Mouse (Mus musculus) CH12.LX (cell line): ENCODE data around the gene Lix1l. TPM values are rescaled to one million over a fixed set of nuclear protein-coding genes. Genes with fewer than 3 reads are reported as not detected.

Experiments used
- DNase-seq: peaks from one replicate; pipeline ENCODE4 v3.0.0-alpha.2; 2013; ENCODE audit errors: extremely low read depth
- H3K27ac ChIP-seq: 2 replicates; pipeline ENCODE4 v1.5.1; 2012; ENCODE audit warnings: low read depth, mild to moderate bottlenecking, control low read depth, moderate library complexity; ENCODE audit not compliant: insufficient read depth
- H3K27me3 ChIP-seq: replicated peaks from 2 replicates; pipeline ENCODE3; 2012; ENCODE audit warnings: inconsistent platforms
- H3K36me3 ChIP-seq, 2 experiments: replicated peaks in 1 of 2; 2 replicates each; pipeline versions ENCODE3 to v1.6.1; 2012; ENCODE audit warnings: inconsistent platforms in 1 of 2, low read length in 1 of 2, mild to moderate bottlenecking in 1 of 2, mixed read lengths in 1 of 2, moderate library complexity in 1 of 2; ENCODE audit not compliant: control insufficient read depth in 1 of 2, insufficient read depth in 1 of 2
- H3K4me1 ChIP-seq, 2 experiments: 2 replicates each; pipeline ENCODE4 v1.6.1; 2012; ENCODE audit warnings: inconsistent platforms in 1 of 2, moderate library complexity in 1 of 2; ENCODE audit not compliant: insufficient read depth in 2 of 2, control insufficient read depth in 1 of 2
- H3K4me2 ChIP-seq: 2 replicates; pipeline ENCODE4 v1.6.1; 2012; ENCODE audit warnings: low read depth, mild to moderate bottlenecking, control low read depth; ENCODE audit not compliant: poor library complexity, insufficient read depth, severe bottlenecking
- H3K4me3 ChIP-seq, 3 experiments: fragments of 150-350 bp in 1 of 3; sonication (generic) in 1 of 3; replicated peaks in 1 of 3; 2 replicates each; pipeline versions ENCODE3 to v1.5.1; 2011 to 2012; ENCODE audit warnings: low read depth in 2 of 3, low read length in 2 of 3, mild to moderate bottlenecking in 2 of 3, moderate library complexity in 2 of 3, control low read depth in 1 of 3, improper control_type of control experiment in 1 of 3, inconsistent platforms in 1 of 3, mixed read lengths in 1 of 3; ENCODE audit not compliant: poor library complexity in 1 of 3
- H3K79me2 ChIP-seq: replicated peaks from 2 replicates; pipeline ENCODE4 v1.6.1; 2012; ENCODE audit warnings: mild to moderate bottlenecking, moderate library complexity; ENCODE audit not compliant: control insufficient read depth, poor library complexity, insufficient read depth, severe bottlenecking; ENCODE audit errors: extremely low read depth
- H3K9ac ChIP-seq: 2 replicates; pipeline ENCODE4 v1.6.1; 2012; ENCODE audit warnings: low read depth, mild to moderate bottlenecking, control low read depth, moderate library complexity; ENCODE audit not compliant: insufficient read depth
- H3K9me3 ChIP-seq: replicated peaks from 2 replicates; pipeline ENCODE3; 2012; ENCODE audit warnings: low read length, inconsistent platforms, mixed read lengths
- BHLHE40 ChIP-seq: IDR thresholded peaks from 2 replicates; pipeline ENCODE4 v1.6.1; 2011; ENCODE audit warnings: mild to moderate bottlenecking, low read depth, low read length, improper control_type of control experiment
- CHD1 ChIP-seq: IDR thresholded peaks from 2 replicates; pipeline ENCODE4 v1.6.1; 2012; ENCODE audit warnings: low read depth, low read length, improper control_type of control experiment, inconsistent platforms
- CHD2 ChIP-seq: IDR thresholded peaks from 2 replicates; pipeline ENCODE4 v1.6.1; 2011; ENCODE audit warnings: low read length, improper control_type of control experiment
- CTCF ChIP-seq, 2 experiments: IDR thresholded peaks in 1 of 2; conservative IDR thresholded peaks in 1 of 2; 2 replicates each; pipeline ENCODE4 v1.5.1; 2011 to 2012; ENCODE audit warnings: low read depth in 2 of 2, low read length in 2 of 2, improper control_type of control experiment in 1 of 2, inconsistent platforms in 1 of 2, mild to moderate bottlenecking in 1 of 2, moderate library complexity in 1 of 2
- E2F4 ChIP-seq: IDR thresholded peaks from 2 replicates; pipeline ENCODE4 v1.6.1; 2011; ENCODE audit warnings: low read depth, low read length, improper control_type of control experiment; ENCODE audit not compliant: insufficient replicate concordance
- ELF1 ChIP-seq: IDR thresholded peaks from 2 replicates; pipeline ENCODE4 v1.6.1; 2014; ENCODE audit warnings: low read depth, mild to moderate bottlenecking, inconsistent platforms, low read length, improper control_type of control experiment
- EP300 ChIP-seq: IDR thresholded peaks from 2 replicates; pipeline ENCODE4 v1.6.1; 2011; ENCODE audit warnings: low read length, improper control_type of control experiment
- ETS1 ChIP-seq: conservative IDR thresholded peaks from 2 replicates; pipeline ENCODE4 v1.6.1; 2012; ENCODE audit warnings: low read depth, mild to moderate bottlenecking, inconsistent platforms, low read length, improper control_type of control experiment, moderate library complexity
- GABPA ChIP-seq: IDR thresholded peaks from 2 replicates; pipeline ENCODE4 v1.6.1; 2012; ENCODE audit warnings: low read depth, low read length, improper control_type of control experiment, inconsistent platforms; ENCODE audit not compliant: insufficient replicate concordance
- HCFC1 ChIP-seq: IDR thresholded peaks from 2 replicates; pipeline ENCODE4 v1.6.1; 2012; ENCODE audit warnings: low read depth, mild to moderate bottlenecking, inconsistent platforms, low read length, improper control_type of control experiment
- IRF4 ChIP-seq: IDR thresholded peaks from 2 replicates; pipeline ENCODE4 v1.6.1; 2014; ENCODE audit warnings: low read depth, mild to moderate bottlenecking, inconsistent platforms, low read length, improper control_type of control experiment
- JUN ChIP-seq: IDR thresholded peaks from 2 replicates; pipeline ENCODE4 v1.6.1; 2011; ENCODE audit warnings: low read depth, mild to moderate bottlenecking, low read length, improper control_type of control experiment, moderate library complexity; ENCODE audit not compliant: insufficient read depth
- JUND ChIP-seq: conservative IDR thresholded peaks from 2 replicates; pipeline ENCODE4 v1.6.1; 2011; ENCODE audit warnings: low read depth, low read length, improper control_type of control experiment
- KAT2A ChIP-seq: IDR thresholded peaks from 2 replicates; pipeline ENCODE4 v1.6.1; 2012; ENCODE audit warnings: low read length, improper control_type of control experiment, inconsistent platforms; ENCODE audit not compliant: insufficient replicate concordance
- MAFK ChIP-seq: IDR thresholded peaks from 2 replicates; pipeline ENCODE4 v1.6.1; 2011; ENCODE audit warnings: low read length, improper control_type of control experiment; ENCODE audit not compliant: insufficient replicate concordance
- MAX ChIP-seq: IDR thresholded peaks from 2 replicates; pipeline ENCODE4 v1.6.1; 2011; ENCODE audit warnings: low read length, improper control_type of control experiment
- MAZ ChIP-seq: IDR thresholded peaks from 2 replicates; pipeline ENCODE4 v1.6.1; 2012; ENCODE audit warnings: low read depth, mild to moderate bottlenecking, inconsistent platforms, low read length, improper control_type of control experiment, moderate library complexity
- MEF2A ChIP-seq: IDR thresholded peaks from 2 replicates; pipeline ENCODE4 v1.6.1; 2014; ENCODE audit warnings: low read depth, mild to moderate bottlenecking, inconsistent platforms, low read length, improper control_type of control experiment, borderline replicate concordance
- MXI1 ChIP-seq: IDR thresholded peaks from 2 replicates; pipeline ENCODE4 v1.6.1; 2011; ENCODE audit warnings: mild to moderate bottlenecking, low read depth, low read length, improper control_type of control experiment
- MYC ChIP-seq: IDR thresholded peaks from 2 replicates; pipeline ENCODE4 v1.6.1; 2011; ENCODE audit warnings: low read depth, mild to moderate bottlenecking, improper control_type of control experiment, low read length
- NELFE ChIP-seq: IDR thresholded peaks from 2 replicates; pipeline ENCODE4 v1.6.1; 2011; ENCODE audit warnings: low read depth, low read length, improper control_type of control experiment
- NRF1 ChIP-seq: IDR thresholded peaks from 2 replicates; pipeline ENCODE4 v1.6.1; 2014; ENCODE audit warnings: low read depth, mild to moderate bottlenecking, inconsistent platforms, low read length, improper control_type of control experiment, moderate library complexity
- PAX5 ChIP-seq: IDR thresholded peaks from 2 replicates; pipeline ENCODE4 v1.6.1; 2012; ENCODE audit warnings: low read length, inconsistent platforms, mixed read lengths
- POLR2A ChIP-seq: IDR thresholded peaks from 2 replicates; pipeline ENCODE4 v1.6.1; 2011; ENCODE audit warnings: low read depth, mild to moderate bottlenecking, improper control_type of control experiment, low read length
- POLR2AphosphoS2 ChIP-seq: IDR thresholded peaks from 2 replicates; pipeline ENCODE4 v1.6.1; 2011; ENCODE audit warnings: low read depth, low read length, improper control_type of control experiment
- RAD21 ChIP-seq: IDR thresholded peaks from 2 replicates; pipeline ENCODE4 v1.6.1; 2011; ENCODE audit warnings: low read depth, mild to moderate bottlenecking, low read length, improper control_type of control experiment, moderate library complexity
- RCOR1 ChIP-seq: conservative IDR thresholded peaks from 2 replicates; pipeline ENCODE4 v1.6.1; 2012; ENCODE audit warnings: low read depth, mild to moderate bottlenecking, inconsistent platforms, low read length, improper control_type of control experiment
- SIN3A ChIP-seq: IDR thresholded peaks from 2 replicates; pipeline ENCODE4 v1.6.1; 2012; ENCODE audit warnings: low read length, improper control_type of control experiment, inconsistent platforms
- SMC3 ChIP-seq: IDR thresholded peaks from 2 replicates; pipeline ENCODE4 v1.6.1; 2011; ENCODE audit warnings: low read depth, low read length, improper control_type of control experiment
- TBP ChIP-seq: conservative IDR thresholded peaks from 2 replicates; pipeline ENCODE4 v1.6.1; 2011; ENCODE audit warnings: low read depth, low read length, improper control_type of control experiment
- TCF12 ChIP-seq: IDR thresholded peaks from 2 replicates; pipeline ENCODE4 v1.6.1; 2014; ENCODE audit warnings: low read depth, mild to moderate bottlenecking, inconsistent platforms, low read length, improper control_type of control experiment
- UBTF ChIP-seq: IDR thresholded peaks from 2 replicates; pipeline ENCODE4 v1.6.1; 2012; ENCODE audit warnings: low read depth, mild to moderate bottlenecking, inconsistent platforms, low read length, improper control_type of control experiment, moderate library complexity
- USF1 ChIP-seq: IDR thresholded peaks from 2 replicates; pipeline ENCODE4 v1.6.1; 2014; ENCODE audit warnings: low read depth, mild to moderate bottlenecking, inconsistent platforms, low read length, improper control_type of control experiment
- USF2 ChIP-seq: conservative IDR thresholded peaks from 2 replicates; pipeline ENCODE4 v1.6.1; 2011; ENCODE audit warnings: low read depth, low read length, improper control_type of control experiment
- ZC3H11A ChIP-seq: IDR thresholded peaks from 2 replicates; pipeline ENCODE4 v1.6.1; 2012; ENCODE audit warnings: low read depth, mild to moderate bottlenecking, inconsistent platforms, low read length, improper control_type of control experiment
- ZKSCAN1 ChIP-seq: IDR thresholded peaks from 2 replicates; pipeline ENCODE4 v1.6.1; 2012; ENCODE audit warnings: low read depth, inconsistent platforms, low read length, improper control_type of control experiment, borderline replicate concordance
- ZMIZ1 ChIP-seq: IDR thresholded peaks from 2 replicates; pipeline ENCODE4 v1.6.1; 2012; ENCODE audit warnings: low read depth, mild to moderate bottlenecking, inconsistent platforms, low read length, improper control_type of control experiment
- ZNF384 ChIP-seq: IDR thresholded peaks from 2 replicates; pipeline ENCODE4 v1.6.1; 2012; ENCODE audit warnings: low read depth, low read length, improper control_type of control experiment, inconsistent platforms
- dilution Hi-C: fragments of 300-500 bp; cut with MboI; formaldehyde crosslinking; loops from 2 replicates; pipeline ENCODE4 v1.14.3; 2020; ENCODE audit warnings: low sequenced_read_pairs; ENCODE audit not compliant: extremely low pct_unique_long_range_greater_than_20kb, extremely low pct_ligation_motif_present
- in situ Hi-C: fragments of 300-500 bp; cut with MboI; formaldehyde crosslinking; loops from 3 replicates; pipeline ENCODE4 v1.14.3; 2019; ENCODE audit warnings: low sequenced_read_pairs, low pct_ligation_motif_present, low pct_unique_long_range_greater_than_20kb, mixed read lengths
- polyA plus RNA-seq: library from polyadenylated mRNA; unstranded; fragments of >175 nt; gene quantifications from 2 replicates; pipeline ENCODE4 v1.2.1, GENCODE M21; 2012; ENCODE audit warnings: low read depth; ENCODE audit not compliant: insufficient read length
- total RNA-seq, 2 experiments: library from RNA; depleted of rRNA; stranded (reverse); fragments of 300-350 nt in 1 of 2; fragments of >200 nt in 1 of 2; gene quantifications; 2 replicates each; pipeline ENCODE4 v1.2.3; 2012 to 2014

The Lix1l gene
- total and polyA plus RNA-seq, 3 experiments: 4.0 to 4.6 (median 4.5) TPM

DNA sequence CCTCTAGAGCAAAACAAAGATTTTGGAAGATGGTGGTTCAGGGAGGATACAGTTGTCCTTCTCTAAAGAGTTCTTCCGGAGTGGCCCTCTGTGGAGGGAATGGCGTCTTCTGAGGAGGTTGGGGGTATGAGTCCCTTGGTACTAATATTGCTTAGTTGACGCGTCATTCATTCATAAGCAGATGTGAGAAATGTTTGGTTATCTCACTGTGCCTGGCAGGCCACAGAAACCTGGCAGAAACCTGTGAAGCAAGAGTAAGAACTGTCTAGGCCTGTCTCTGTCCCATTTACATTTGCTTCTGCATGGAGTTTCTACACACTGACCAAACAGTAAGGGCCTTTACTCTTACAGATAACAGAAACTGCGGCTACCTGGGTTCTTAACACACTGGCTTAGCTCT is 70.6 kb downstream of the Lix1l start:
- Histone ChIP-seq H3K27me3 (peaks cover 12% of the 10 kb centered on the region), H3K36me3 (no peaks in the 10 kb centered on the region), H3K9ac (peak overlapping the region; percentile 6; the same call in 1 of the 2 replicates), H3K4me2 (peak overlapping the region; percentile 75), H3K4me3 (peak overlapping the region in 1 of 3 experiments; percentile 8), H3K4me1 (peaks cover 25 to 43% of the 10 kb centered on the region in 2 experiments), H3K9me3 (no peaks in the 10 kb centered on the region), H3K27ac (peak overlapping the region; percentile 16; the same call in 1 of the 2 replicates), H3K79me2 (no peaks in the 10 kb centered on the region)
- TF ChIP-seq ZC3H11A (no peak), E2F4 (no peak), CHD1 (peak; percentile 79; the same call in 1 of the 2 replicates), MAZ (0 out of 2 replicates have a peak, but pooled peaks have one; percentile 45), SIN3A (peak; percentile 73), ZKSCAN1 (no peak), GABPA (no peak), MEF2A (no peak), CHD2 (no peak), USF1 (no peak), IRF4 (peak; percentile 51), USF2 (no peak), MXI1 (peak; percentile 55; the same call in 1 of the 2 replicates), PAX5 (no peak), POLR2AphosphoS2 (no peak), JUND (no peak), BHLHE40 (no peak), SMC3 (no peak), UBTF (no peak), POLR2A (no peak), MYC (no peak), TCF12 (no peak), ZMIZ1 (no peak), KAT2A (no peak), NRF1 (no peak), CTCF (conservative IDR thresholded peaks at IDR 0.05 in 1 of 2, IDR thresholded peaks at IDR 0.05 in 1 of 2; ENCODE audit: low read depth in 2 of 2, low read length in 2 of 2) (no peak), ETS1 (peak; percentile 28; the same call in 1 of the 2 replicates), NELFE (no peak), ELF1 (no peak), TBP (no peak), EP300 (0 out of 2 replicates have a peak, but pooled peaks have one; percentile 21), MAFK (no peak), HCFC1 (no peak), JUN (no peak), RCOR1 (no peak), MAX (no peak), ZNF384 (no peak), RAD21 (no peak)
- DNase-seq: no peak
- in situ Hi-C loops (no loop called here), dilution Hi-C loops (no loop called here)
